Mouse (Mus musculus) mouse trophoblast stem cell (cell line): Measurements from ENCODE around the gene Mcee.

Experiments used
- in situ Hi-C, 2 experiments: fragments of 300-500 bp; cut with MseI, MboI; formaldehyde crosslinking; loops; 2 replicates in 1 of 2; 3 replicates in 1 of 2; pipeline ENCODE4 v1.15.1; 2025

Gene Mcee

DNA sequence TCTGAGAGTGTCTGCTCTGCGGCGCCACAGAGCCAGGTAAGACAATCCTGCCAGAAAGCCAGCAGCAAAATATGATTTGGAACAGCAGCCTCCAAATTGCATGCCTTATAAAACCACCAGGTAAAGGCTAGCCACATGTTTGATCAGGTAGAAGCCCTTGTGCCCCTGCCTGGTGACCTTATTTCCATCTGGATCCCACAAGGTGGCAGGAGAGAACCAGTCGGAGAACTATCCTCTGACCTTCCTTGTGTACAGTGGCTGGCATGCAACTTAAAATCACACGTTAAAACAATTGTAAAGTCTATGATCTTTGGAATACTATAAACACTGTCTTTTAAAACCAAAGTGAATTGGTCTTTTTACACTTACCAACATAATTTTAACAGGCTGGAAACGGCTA is 32.5 kb downstream of the Mcee start:
- in situ Hi-C loops, result loop anchor here in 1 of 2 experiments (25.0 kb wide), 1 partner anchor 312 kb away; no protein-coding TSS in a partner anchor

DNA sequence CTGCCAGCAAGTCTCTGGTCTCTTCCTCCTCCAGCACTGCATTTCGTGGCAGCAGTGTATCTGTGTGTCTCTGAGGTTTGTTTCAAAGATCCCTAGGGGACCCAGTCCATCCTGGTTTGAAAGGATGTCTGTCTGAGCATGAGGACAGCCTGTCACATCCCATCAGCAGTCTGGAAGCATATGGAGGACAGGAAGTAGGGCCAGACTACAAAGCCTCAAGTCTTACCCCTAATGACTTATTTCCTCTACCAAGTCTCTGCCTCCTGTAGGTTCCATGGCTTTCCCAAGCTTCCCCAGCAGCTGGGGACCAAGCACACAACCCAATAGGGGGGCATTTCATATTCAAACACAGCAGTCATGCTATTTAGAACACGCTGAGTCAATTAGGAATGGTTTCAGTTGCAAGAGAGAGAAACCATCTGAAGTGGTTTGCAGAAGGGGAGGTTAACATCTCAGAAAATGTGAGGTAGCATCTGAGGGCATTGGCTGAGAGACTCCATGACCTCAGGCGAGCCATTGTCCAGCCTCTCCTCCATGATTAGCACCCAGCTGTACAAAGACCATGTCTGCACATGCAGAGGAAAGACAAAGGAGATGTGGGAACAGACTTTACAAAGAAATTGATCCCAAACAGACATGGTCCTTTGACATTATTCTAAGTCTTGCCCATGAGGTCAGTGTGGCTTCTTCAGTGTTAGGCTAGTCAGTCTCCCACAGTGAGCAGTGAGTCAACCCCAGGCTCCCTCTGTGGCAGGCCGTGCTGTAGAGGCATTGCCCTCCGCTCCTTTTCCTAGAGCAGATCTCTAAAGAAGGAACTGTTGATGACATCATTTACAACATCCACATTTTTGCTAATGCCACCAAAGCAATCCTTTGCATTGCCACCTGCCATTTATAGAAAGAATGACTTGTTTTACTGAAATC is 47.5 kb downstream of the Mcee start:
- in situ Hi-C loops, result loop anchor here in 1 of 2 experiments (10.0 kb wide), 2 partner anchors 65 to 295 kb away; partner anchors contain the start of gene Apba2

DNA sequence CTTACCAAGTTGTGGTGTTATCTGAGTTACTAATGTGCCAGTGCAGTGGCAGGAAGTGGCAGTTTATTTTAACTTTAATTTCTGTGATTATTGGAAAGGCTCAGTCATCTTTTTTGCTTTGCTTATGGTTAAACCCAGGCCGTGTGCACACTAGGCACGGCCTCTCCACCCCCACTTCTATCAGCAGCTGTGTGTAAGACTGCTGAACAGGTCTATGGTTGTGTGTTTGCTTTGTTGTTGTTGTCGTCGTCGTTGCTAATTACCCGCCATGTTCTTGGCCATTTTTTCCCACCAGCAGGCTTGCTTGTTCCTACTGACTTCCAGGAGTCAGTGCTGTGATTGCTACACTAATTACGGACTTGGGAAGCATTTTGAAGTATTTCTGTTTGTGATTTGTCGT is 48.1 kb downstream of the Mcee start:
- in situ Hi-C loops, result no loop called here

DNA sequence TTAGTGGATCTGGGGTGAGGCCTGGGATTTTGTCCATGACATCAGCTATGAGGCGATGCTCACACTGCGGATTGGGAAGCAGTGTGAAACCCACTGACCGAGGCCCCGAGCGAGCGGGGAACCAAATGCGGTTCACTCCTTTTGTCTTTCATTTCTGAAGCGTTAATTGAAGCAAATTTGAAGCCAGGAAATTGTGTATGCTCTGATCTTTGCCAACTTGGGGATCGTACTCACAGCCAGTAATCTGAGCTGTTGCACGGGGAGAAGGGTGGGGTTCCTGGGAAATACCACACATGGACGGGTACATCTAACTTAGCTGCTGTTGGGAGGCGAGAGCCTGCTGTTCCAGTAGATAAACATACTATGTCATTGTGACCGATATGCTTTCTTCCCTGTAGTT is 58.2 kb downstream of the Mcee start:
- in situ Hi-C loops, result no loop called here

DNA sequence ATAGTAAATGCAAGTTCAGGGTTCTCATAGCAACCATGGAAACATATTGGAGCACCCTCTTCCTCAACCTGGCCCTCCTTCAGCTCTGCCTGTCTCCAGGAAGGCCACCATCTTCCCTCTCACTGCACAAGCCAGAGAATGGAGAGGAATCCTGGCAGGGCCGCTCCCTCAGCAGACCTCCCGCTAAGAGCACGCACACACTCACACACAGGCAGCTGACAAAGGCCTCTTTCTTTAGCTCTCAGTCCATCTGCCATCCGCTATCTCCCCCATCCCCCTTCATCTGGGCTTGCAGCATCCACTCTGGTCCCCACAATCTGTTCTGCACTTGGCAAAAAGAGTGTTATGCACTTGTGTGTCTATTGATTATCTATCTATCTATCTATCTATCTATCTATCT is 59.0 kb downstream of the Mcee start:
- in situ Hi-C loops, result no loop called here

DNA sequence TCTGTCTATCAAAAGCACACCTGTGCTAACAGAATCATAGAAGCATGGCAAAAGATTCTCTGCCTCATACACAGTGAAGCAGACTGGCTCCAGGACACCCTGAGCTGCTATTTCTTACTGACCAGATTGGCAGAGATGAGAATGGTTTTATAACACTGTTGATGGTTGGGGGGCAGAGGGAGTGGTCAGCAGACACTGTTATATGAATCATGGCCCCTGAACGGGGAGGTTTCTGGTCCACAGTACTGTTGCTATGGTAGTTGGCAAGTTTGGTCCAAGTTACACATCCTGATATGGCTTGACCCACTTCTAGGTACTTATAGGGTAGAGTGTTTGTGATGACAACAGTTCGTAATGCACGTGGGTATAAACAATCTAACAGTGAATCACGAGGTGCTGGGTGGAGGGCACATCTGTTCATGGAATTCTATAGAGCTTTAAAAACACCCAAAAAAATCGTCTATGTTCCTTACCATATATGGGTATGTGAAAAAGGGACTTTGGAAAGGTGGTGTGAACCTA is 59.5 kb downstream of the Mcee start:
- in situ Hi-C loops, result no loop called here

DNA sequence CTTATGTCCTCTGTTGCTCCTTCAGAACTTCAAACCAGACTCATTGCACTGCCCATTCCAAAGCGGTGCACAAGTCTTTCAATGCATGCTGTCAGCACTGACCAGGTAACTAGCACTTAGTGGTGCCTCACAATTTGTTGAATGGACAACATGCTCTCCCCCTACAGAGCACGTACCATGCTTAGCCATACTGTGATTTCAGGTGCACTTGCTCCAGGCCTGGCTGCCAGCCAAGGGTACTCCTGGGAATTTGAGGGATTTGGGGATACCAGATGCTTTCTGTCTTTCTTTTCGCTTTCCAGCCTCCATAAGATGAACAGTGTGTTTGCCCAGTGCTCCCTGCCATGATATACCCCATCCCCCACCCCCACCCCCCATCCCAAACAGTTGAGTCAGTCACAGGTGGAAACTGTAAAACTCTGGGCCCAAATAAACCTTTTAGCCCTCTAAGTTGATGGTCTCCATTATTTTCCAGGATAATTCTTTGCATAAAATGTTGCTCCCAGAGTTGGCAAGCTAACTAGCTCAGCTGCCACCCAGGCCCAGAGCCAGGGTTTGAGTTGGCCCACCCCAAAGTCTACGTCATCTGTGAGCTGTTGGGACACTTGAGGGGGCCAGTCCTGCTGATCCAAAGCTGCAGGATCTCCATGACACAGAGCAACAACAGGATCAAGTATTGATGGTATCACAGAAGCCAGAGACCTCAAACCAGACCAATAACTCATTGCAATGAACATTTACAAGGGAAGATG is 60.2 kb downstream of the Mcee start:
- in situ Hi-C loops, result no loop called here

DNA sequence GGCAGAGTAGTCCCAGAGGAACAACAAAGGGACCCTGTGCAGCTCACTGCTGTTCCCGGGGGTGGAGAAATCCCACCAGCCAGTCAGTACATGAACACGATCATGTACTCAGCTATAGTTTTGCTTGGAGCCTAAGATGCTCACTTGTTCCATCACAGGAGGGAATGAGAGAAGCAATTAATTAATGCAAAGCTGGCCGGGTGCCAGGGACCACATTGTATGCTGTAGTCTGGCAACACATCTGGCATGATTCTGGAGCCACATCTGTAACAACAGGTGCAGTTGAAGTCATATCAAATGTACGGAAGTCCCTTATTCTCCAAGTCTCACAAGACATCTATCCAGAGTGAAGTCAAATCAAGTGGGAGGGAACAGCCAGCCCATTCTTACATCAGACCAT is 63.8 kb downstream of the Mcee start:
- in situ Hi-C loops, result no loop called here

DNA sequence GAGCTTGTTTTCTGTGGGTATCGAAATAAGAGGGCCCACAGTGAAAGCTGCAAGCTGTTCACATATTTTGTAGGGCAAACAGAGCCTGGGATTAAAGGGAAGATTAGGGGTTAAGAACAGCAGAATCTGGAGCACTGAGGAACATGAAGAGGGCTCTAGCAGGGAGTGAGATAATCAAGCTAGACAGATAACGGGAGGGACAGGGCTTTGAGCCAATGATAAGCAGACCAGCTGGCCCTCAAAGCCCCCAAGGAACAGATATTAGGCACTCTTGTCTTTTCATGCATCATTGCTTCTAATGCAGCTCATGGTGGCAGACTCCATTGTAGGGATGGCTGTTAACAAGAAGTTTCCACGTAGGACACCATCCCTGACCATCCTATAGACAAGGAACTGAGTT is 64.3 kb downstream of the Mcee start:
- in situ Hi-C loops, result no loop called here

DNA sequence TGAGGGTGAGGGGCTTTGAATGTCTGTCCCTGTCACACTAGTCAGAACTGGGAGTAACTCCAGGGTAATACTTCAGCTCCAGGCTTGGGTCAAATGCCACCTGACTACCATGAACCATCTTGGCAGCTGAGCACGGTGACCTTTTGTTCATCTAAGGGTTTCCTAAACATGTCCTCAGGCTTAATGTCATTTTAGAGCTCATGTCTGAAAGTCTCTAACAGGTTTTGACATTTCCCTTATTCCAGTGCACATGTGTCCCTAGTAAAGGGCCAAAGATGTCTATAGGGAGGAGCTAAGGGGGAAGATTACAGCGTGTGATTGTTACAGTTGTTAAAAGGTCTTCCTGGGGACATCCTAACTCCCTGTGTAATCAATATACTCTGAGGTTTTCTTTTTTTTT is 65.4 kb downstream of the Mcee start:
- in situ Hi-C loops, result no loop called here
